Mouse (Mus musculus) colon, adult 2 months (tissue): ENCODE measurements around the gene Atp5g3. TPM values are rescaled to one million over a fixed set of nuclear protein-coding genes. Genes with fewer than 3 reads are reported as not detected.

Experiments
- polyA plus RNA-seq: library from polyadenylated mRNA; depleted of rRNA; stranded (reverse); fragments of >200 nt; gene quantifications from 2 replicates; pipeline ENCODE4 v1.2.3, GENCODE M21; 2012; rRNA removed

The Atp5g3 gene
- polyA plus RNA-seq, result 679 and 712 TPM in 2 replicates

DNA sequence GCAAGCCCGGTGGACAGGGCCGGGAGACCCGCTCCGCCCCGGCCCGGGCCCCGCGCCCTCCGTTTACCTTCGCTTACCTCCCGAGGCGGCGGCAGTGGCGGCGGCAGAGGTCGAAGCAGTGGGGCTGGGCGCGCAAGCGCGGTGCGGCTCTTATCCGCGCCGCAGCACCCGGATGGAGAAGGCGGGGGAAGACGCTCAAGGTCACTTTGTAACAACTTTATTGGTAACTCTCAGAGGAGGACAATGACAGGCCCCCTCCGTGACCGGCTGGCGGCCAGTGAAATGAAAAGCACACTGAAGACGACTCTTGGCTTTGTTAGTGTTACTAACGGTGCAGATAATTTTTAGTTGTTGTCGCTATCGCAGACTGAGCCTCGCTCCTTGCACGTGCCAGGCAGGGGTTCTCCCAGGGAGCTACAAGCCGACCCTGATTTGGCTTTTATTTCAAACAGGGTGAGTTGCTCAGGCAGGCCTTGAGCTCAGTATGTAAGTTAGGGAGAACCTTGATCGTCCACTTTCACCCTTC is at the start of gene Atp5g3:
Gene Atp5g3 (minus strand): TSS at position 152 of the 526 bp plus-strand sequence.

GRCm38 (mm10) chr2:73892464-73893296 is 18.4 kb downstream of the Atp5g3 start, which contains the start of gene Atf2:
Gene Atf2 (minus strand): TSS chr2:73892639.

Other genes with a start within 250 kb of the Atp5g3 start
- 6.5 and 7.1 TPM in 2 replicates for gene Chn1, start 136.0 kb downstream of the Atp5g3 start, polyA plus RNA-seq
- 5.4 and 6.7 TPM in 2 replicates for gene Atf2, start 18.7 kb downstream of the Atp5g3 start, polyA plus RNA-seq